Mouse (Mus musculus): Measurements from ENCODE around the gene Hnrnpf.

DNA sequence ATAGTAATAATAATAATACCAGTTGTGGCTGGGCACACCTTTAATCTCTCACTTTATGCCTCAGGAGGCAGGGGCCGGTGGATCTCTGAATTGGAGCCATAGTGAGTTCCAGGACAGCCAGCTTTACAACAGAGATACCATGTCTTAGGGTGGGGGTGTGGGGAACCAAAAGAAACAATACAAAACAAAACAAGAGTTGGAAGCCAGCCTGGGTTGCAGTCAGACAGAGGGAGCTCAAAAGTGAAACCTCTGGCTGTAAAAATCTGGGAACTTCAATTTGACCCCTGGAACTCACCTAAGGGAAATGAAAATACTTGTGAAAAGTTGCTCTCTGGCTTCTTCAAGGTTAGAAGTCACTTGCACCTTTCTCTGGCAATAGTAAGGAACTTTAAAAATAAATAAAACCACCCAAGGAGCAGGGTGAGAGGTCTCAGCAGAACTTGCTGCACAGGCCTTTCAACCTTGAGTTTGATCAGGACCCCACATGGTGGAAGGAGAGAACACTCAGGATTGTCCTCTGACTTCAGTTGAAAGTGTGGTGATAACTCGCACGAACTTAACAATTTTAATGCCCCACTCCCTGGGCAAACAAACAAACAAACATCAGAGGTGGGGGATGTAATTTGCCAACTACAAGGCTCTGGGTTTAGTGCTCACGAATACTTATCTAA, 5.3 kb downstream of the Hnrnpf start:
- TF ChIP-seq CTCF (conservative IDR thresholded peaks at IDR 0.05; ENCODE audit: low read length) (no peak), POU5F1 (IDR thresholded peaks at IDR 0.05; ENCODE audit: borderline replicate concordance, low read length) (no peak), NANOG (IDR thresholded peaks at IDR 0.05; ENCODE audit: borderline replicate concordance, low read length) (no peak)
